Mouse (Mus musculus) frontal cortex, postnatal 25 days (tissue): ENCODE data around the gene Ccp110.

Experiments used
- DNase-seq, 2 experiments: peaks; one replicate each; pipeline ENCODE4 v3.0.0; 2022; ENCODE audit warnings: low spot score in 2 of 2

The Ccp110 gene

GRCm38 (mm10) chr7:118728846-118729587 lies 16.7 kb downstream of the Ccp110 start:
- DNase-seq, result no peak

GRCm38 (mm10) chr7:118731781-118732180 lies 19.4 kb downstream of the Ccp110 start:
- no peak for DNase-seq

GRCm38 (mm10) chr7:118733225-118733624 lies 20.9 kb downstream of the Ccp110 start:
- DNase-seq, result no peak

- no peak for DNase-seq
Observed at GRCm38 (mm10) chr7:118738730-118739129, 26.4 kb downstream of the Ccp110 start.

GRCm38 (mm10) chr7:118739975-118740531 lies 27.7 kb downstream of the Ccp110 start, which contains the start of gene Vps35l:
Vps35l (plus strand) TSS chr7:118740226.
- DNase-seq, result peak; percentile 64 to 72

- DNase-seq, result peak; percentile 87 to 93
Observed at GRCm38 (mm10) chr7:118740532-118741338, 28.4 kb downstream of the Ccp110 start.

GRCm38 (mm10) chr7:118742278-118742677 lies 29.9 kb downstream of the Ccp110 start:
- DNase-seq, result no peak

GRCm38 (mm10) chr7:118744766-118745165 lies 32.4 kb downstream of the Ccp110 start:
- no peak for DNase-seq

- no peak for DNase-seq
Observed at GRCm38 (mm10) chr7:118747891-118748672, 35.7 kb downstream of the Ccp110 start.

GRCm38 (mm10) chr7:118749706-118750105 lies 37.4 kb downstream of the Ccp110 start:
- DNase-seq, result no peak

GRCm38 (mm10) chr7:118751625-118752024 lies 39.3 kb downstream of the Ccp110 start:
- DNase-seq, result no peak

- DNase-seq, result no peak
Observed at GRCm38 (mm10) chr7:118755756-118756155, 43.4 kb downstream of the Ccp110 start.

- DNase-seq, result no peak
Observed at GRCm38 (mm10) chr7:118756490-118757265, 44.3 kb downstream of the Ccp110 start.

- no peak for DNase-seq
Observed at GRCm38 (mm10) chr7:118758369-118758768, 46.0 kb downstream of the Ccp110 start.

GRCm38 (mm10) chr7:118759372-118759771 lies 47.0 kb downstream of the Ccp110 start:
- DNase-seq, result no peak

GRCm38 (mm10) chr7:118763939-118764338 lies 51.6 kb downstream of the Ccp110 start:
- no peak for DNase-seq

- no peak for DNase-seq
Observed at GRCm38 (mm10) chr7:118764725-118765124, 52.4 kb downstream of the Ccp110 start.

GRCm38 (mm10) chr7:118765604-118766003 lies 53.3 kb downstream of the Ccp110 start:
- DNase-seq, result no peak

- peak; percentile 36 to 50 for DNase-seq
Observed at GRCm38 (mm10) chr7:118766119-118766833, 53.9 kb downstream of the Ccp110 start.

- no peak for DNase-seq
Observed at GRCm38 (mm10) chr7:118766834-118767224, 54.5 kb downstream of the Ccp110 start.
